Mouse (Mus musculus): ENCODE measurements around the gene Cldn13. TPM values are rescaled to one million over a fixed set of nuclear protein-coding genes. Genes with fewer than 3 reads are reported as not detected.

Cldn13 gene
- polyA plus RNA-seq, 1 experiment from 2014 or later = 258 TPM

DNA sequence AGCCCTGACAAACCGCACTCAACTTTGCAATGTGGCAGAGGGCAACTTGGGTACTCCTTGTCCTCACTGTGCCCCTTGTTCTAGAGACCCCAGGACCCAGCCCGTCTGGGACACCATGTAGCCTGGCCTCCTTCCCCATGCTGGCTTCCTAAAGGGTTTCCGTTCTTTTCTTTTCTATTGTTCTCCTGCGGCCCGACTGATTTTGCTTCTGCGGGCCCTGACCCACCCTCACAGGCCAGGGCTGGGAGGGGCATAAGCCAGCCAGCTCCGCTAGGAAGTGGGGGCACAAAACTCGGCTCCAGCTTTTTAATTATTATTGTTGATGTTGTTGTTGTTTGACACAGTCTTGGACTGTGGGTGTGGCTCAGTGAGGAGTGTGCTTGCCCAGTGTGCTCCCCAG, 23.8 kb downstream of the Cldn13 start:
- no peak overlapping the region for H3K4me2 ChIP-seq (ENCODE audit: low read depth, low read length)
- no peaks in the 10 kb centered on the region for H3K9me3 ChIP-seq (replicated peaks; ENCODE audit: control insufficient read depth, low read length)
- H3K27me3 ChIP-seq (ENCODE audit: control insufficient read depth, insufficient read depth, low read depth, low read length) = no peaks in the 10 kb centered on the region
- H3K27ac ChIP-seq (ENCODE audit: low read length) = no peak overlapping the region
- no peak overlapping the region for H3K4me3 ChIP-seq (ENCODE audit: low read depth, low read length)
- no peaks in the 10 kb centered on the region for H3K36me3 ChIP-seq (ENCODE audit: control insufficient read depth, insufficient read depth)
- H3K4me1 ChIP-seq (ENCODE audit: control insufficient read depth, low read depth, low read length) = no peaks in the 10 kb centered on the region
- 46% methylated on average over 8 of the region's 8 CpGs for WGBS (ENCODE audit: insufficient replicate concordance)
- no peak overlapping the region for H3K9ac ChIP-seq (ENCODE audit: low read depth, low read length)
- ATAC-seq (ENCODE audit: low read depth) = 0 out of 2 replicates have a peak, but pooled peaks have one; percentile 11

DNA sequence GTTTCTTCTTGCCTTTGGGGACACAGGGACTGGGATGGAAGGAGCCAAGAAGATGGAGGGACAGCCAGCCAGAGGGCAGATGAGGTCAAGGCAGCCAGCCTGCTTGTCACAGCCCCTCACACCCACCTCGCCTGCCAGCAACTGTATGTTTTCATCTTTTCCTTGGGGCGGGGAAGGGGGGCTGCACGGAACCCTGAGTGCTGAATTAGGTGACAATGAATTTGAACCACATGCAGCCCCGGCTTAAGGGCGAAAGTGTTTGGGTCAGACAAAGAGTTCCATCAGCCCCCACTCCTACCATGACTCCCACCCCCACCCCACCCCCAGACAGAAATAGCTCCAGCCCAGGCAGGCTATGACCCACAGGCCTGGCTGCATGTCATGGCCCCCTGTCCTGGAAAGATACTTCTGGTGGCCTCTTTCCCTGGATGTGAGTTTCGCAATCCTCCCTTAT, 24.7 kb downstream of the Cldn13 start:
- no peaks in the 10 kb centered on the region for H3K4me1 ChIP-seq (ENCODE audit: control insufficient read depth, low read depth, low read length)
- ATAC-seq (ENCODE audit: low read depth) = no peak
- no peaks in the 10 kb centered on the region for H3K36me3 ChIP-seq (ENCODE audit: control insufficient read depth, insufficient read depth)
- no peaks in the 10 kb centered on the region for H3K9me3 ChIP-seq (replicated peaks; ENCODE audit: control insufficient read depth, low read length)
- H3K9ac ChIP-seq (ENCODE audit: low read depth, low read length) = no peak overlapping the region
- no peak overlapping the region for H3K4me2 ChIP-seq (ENCODE audit: low read depth, low read length)
- H3K27ac ChIP-seq (ENCODE audit: low read length) = no peak overlapping the region
- 67% methylated on average over 6 of the region's 6 CpGs for WGBS (ENCODE audit: insufficient replicate concordance)
- H3K27me3 ChIP-seq (ENCODE audit: control insufficient read depth, insufficient read depth, low read depth, low read length) = no peaks in the 10 kb centered on the region
- no peak overlapping the region for H3K4me3 ChIP-seq (ENCODE audit: low read depth, low read length)

DNA sequence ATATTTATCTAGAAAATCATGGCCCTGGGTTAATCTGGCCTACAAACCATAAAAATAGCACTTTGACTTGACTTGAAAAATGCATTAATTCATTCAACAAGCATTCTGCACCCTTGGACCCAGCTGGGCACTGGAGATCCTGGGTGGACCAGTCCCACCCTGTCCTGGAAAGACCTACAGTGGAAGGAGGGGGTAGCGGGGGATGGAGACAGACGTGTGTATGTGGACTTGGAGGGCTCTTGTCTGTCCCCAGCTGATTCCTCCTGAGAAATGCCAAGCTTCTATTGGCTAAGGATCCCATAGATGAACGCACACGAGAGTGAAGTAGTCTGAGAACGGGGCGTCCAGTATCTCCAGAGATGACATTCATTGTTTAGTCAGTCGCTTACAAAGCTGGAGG, 26.8 kb downstream of the Cldn13 start:
- H3K36me3 ChIP-seq (ENCODE audit: control insufficient read depth, insufficient read depth) = no peaks in the 10 kb centered on the region
- H3K9me3 ChIP-seq (replicated peaks; ENCODE audit: control insufficient read depth, low read length) = no peaks in the 10 kb centered on the region
- no peak overlapping the region for H3K4me2 ChIP-seq (ENCODE audit: low read depth, low read length)
- H3K27me3 ChIP-seq (ENCODE audit: control insufficient read depth, insufficient read depth, low read depth, low read length) = no peaks in the 10 kb centered on the region
- no peak overlapping the region for H3K27ac ChIP-seq (ENCODE audit: low read length)
- ATAC-seq (ENCODE audit: low read depth) = no peak
- H3K4me3 ChIP-seq (ENCODE audit: low read depth, low read length) = no peak overlapping the region
- no peak overlapping the region for H3K9ac ChIP-seq (ENCODE audit: low read depth, low read length)
- no peaks in the 10 kb centered on the region for H3K4me1 ChIP-seq (ENCODE audit: control insufficient read depth, low read depth, low read length)
- WGBS (ENCODE audit: insufficient replicate concordance) = 70% methylated on average over 7 of the region's 7 CpGs

DNA sequence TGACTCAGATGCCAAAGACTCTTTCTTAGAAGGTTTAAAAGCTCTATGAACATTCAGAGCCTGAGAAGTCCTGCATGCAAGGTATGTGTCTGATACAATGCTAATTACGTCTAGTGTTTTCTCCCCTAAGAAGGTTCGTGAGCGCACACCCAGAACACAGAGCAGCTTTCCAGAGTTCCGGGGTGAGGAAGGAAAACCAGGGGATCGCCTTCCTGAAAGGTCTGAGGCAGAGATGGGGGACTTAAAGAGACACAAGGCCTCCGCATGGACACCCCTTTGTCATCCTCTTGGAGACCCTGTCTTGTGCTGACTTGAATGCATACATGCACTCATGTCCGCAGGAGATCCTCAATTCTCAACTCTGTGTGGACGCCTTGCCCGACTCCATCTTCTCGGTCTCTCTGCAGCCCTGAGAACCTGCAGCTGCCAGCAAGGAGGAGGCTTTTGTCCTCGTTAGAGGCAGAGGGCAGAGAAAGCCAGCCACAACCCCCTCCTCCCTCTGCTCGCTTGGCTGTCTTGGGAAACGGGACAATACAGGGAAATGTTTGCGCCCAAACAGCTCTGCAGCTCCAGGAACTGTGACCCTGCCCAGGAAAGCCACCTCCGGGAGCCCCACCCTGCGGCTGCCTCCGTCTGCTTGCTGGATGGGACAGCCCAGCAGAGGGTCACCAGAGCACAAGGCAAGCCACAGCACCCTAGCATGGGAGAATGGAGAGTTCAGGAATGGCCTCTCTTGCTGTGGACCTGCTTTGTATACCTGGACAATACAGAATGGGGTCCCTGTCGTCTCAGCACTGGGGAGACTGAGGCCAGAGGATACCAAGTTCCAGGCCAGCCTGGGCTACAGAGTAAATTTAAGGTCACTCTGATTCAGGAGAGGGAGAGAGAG, 27.6 kb downstream of the Cldn13 start:
- H3K27ac ChIP-seq (ENCODE audit: low read length) = no peak overlapping the region
- peak; percentile 35 for ATAC-seq (ENCODE audit: low read depth)
- no peaks in the 10 kb centered on the region for H3K27me3 ChIP-seq (ENCODE audit: control insufficient read depth, insufficient read depth, low read depth, low read length)

DNA sequence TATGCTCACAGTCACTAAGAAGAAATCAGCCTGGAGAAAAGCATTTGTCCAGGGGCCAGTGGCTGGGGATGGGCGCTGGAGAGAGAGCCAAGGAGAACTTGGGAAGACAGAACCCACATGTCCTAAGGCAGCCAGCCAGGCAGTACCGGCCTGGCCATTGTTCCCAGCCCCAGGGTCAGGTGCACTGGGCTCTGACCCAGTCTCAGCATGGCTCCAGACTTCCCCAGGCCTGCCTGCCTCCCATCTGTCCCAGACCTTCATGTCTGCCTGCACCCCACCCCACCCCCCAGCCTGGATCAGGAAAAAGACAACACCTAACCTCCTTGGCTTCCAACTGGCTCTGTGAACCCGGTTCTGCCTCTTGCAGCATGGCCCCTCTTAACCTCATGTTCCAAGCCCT, 32.2 kb downstream of the Cldn13 start:
- H3K4me1 ChIP-seq (ENCODE audit: control insufficient read depth, low read depth, low read length) = no peaks in the 10 kb centered on the region
- H3K9me3 ChIP-seq (replicated peaks; ENCODE audit: control insufficient read depth, low read length) = no peaks in the 10 kb centered on the region; the same call in 1 of the 2 replicates
- H3K27me3 ChIP-seq (ENCODE audit: control insufficient read depth, insufficient read depth, low read depth, low read length) = no peaks in the 10 kb centered on the region
- H3K4me3 ChIP-seq (ENCODE audit: low read depth, low read length) = no peak overlapping the region
- WGBS (ENCODE audit: insufficient replicate concordance) = 54% methylated on average over 3 of the region's 3 CpGs
- no peak overlapping the region for H3K27ac ChIP-seq (ENCODE audit: low read length)
- H3K4me2 ChIP-seq (ENCODE audit: low read depth, low read length) = no peak overlapping the region
- H3K36me3 ChIP-seq (ENCODE audit: control insufficient read depth, insufficient read depth) = no peaks in the 10 kb centered on the region
- no peak overlapping the region for H3K9ac ChIP-seq (ENCODE audit: low read depth, low read length)
- no peak for ATAC-seq (ENCODE audit: low read depth)

More for the DNA sequence above, 27.6 kb downstream of the Cldn13 start:
- no peaks in the 10 kb centered on the region for H3K36me3 ChIP-seq (ENCODE audit: control insufficient read depth, insufficient read depth)
- H3K4me1 ChIP-seq (ENCODE audit: control insufficient read depth, low read depth, low read length) = no peaks in the 10 kb centered on the region
- 30% methylated on average over 18 of the region's 18 CpGs for WGBS (ENCODE audit: insufficient replicate concordance)
- no peak overlapping the region for H3K9ac ChIP-seq (ENCODE audit: low read depth, low read length)
- no peak overlapping the region for H3K4me3 ChIP-seq (ENCODE audit: low read depth, low read length)
- no peak overlapping the region for H3K4me2 ChIP-seq (ENCODE audit: low read depth, low read length)
- no peaks in the 10 kb centered on the region for H3K9me3 ChIP-seq (replicated peaks; ENCODE audit: control insufficient read depth, low read length)

DNA sequence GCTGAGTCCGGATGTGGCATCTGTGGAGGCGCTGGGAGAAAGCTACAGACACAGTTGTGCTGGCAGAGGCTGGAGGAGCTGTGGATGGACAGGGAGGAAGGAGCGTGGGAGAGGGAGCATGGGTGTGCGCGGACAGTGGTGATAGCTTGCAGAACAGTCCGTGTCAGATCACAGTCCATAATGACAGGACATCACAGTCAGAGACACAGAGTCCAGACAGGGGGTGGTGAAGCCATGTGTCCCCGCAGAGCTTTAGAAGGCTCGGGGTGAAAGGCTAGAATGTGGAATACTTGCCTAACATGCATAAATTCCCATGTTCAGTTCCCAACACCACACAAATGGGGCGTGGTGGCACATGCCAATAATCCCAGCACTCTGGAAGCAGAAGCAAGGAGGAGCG, 38.5 kb downstream of the Cldn13 start:
- no peak overlapping the region for H3K9ac ChIP-seq (ENCODE audit: low read depth, low read length)
- H3K4me1 ChIP-seq (ENCODE audit: control insufficient read depth, low read depth, low read length) = no peaks in the 10 kb centered on the region
- no peak overlapping the region for H3K4me2 ChIP-seq (ENCODE audit: low read depth, low read length)
- 52% methylated on average over 10 of the region's 10 CpGs for WGBS (ENCODE audit: insufficient replicate concordance)
- H3K4me3 ChIP-seq (ENCODE audit: low read depth, low read length) = no peak overlapping the region
- no peak for ATAC-seq (ENCODE audit: low read depth)
- no peaks in the 10 kb centered on the region; the same call in 1 of the 2 replicates for H3K9me3 ChIP-seq (replicated peaks; ENCODE audit: control insufficient read depth, low read length)
- no peak overlapping the region for H3K27ac ChIP-seq (ENCODE audit: low read length)
- no peaks in the 10 kb centered on the region for H3K27me3 ChIP-seq (ENCODE audit: control insufficient read depth, insufficient read depth, low read depth, low read length)
- no peaks in the 10 kb centered on the region for H3K36me3 ChIP-seq (ENCODE audit: control insufficient read depth, insufficient read depth)

DNA sequence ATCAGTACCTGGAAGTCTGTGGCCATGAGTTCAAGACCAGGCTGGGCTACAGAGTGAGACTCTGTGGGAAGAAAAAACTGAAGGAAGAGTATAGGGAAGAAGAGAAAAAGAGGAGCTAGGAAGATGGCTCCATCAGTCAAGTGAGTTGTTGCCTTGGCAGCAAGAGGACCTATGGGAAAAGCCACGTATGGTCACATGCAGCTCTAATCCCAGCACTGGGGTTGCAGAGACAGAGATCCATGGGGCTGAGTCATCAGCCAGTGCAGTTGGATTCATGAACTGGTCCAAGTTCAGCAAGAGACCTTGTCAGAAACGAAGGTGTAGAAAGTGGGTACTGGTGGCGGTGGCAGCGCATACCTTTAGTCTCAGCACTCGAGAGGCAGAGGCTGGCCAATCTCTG, 40.1 kb downstream of the Cldn13 start:
- ATAC-seq (ENCODE audit: low read depth) = no peak
- Histone ChIP-seq H3K27me3 (ENCODE audit: control insufficient read depth, insufficient read depth, low read depth, low read length) (no peaks in the 10 kb centered on the region), H3K4me3 (ENCODE audit: low read depth, low read length) (no peak overlapping the region), H3K4me1 (ENCODE audit: control insufficient read depth, low read depth, low read length) (no peaks in the 10 kb centered on the region), H3K9ac (ENCODE audit: low read depth, low read length) (no peak overlapping the region), H3K27ac (ENCODE audit: low read length) (no peak overlapping the region), H3K4me2 (ENCODE audit: low read depth, low read length) (no peak overlapping the region), H3K9me3 (replicated peaks; ENCODE audit: control insufficient read depth, low read length) (no peaks in the 10 kb centered on the region), H3K36me3 (ENCODE audit: control insufficient read depth, insufficient read depth) (no peaks in the 10 kb centered on the region)
- 65% methylated on average over 5 of the region's 5 CpGs for WGBS (ENCODE audit: insufficient replicate concordance)

DNA sequence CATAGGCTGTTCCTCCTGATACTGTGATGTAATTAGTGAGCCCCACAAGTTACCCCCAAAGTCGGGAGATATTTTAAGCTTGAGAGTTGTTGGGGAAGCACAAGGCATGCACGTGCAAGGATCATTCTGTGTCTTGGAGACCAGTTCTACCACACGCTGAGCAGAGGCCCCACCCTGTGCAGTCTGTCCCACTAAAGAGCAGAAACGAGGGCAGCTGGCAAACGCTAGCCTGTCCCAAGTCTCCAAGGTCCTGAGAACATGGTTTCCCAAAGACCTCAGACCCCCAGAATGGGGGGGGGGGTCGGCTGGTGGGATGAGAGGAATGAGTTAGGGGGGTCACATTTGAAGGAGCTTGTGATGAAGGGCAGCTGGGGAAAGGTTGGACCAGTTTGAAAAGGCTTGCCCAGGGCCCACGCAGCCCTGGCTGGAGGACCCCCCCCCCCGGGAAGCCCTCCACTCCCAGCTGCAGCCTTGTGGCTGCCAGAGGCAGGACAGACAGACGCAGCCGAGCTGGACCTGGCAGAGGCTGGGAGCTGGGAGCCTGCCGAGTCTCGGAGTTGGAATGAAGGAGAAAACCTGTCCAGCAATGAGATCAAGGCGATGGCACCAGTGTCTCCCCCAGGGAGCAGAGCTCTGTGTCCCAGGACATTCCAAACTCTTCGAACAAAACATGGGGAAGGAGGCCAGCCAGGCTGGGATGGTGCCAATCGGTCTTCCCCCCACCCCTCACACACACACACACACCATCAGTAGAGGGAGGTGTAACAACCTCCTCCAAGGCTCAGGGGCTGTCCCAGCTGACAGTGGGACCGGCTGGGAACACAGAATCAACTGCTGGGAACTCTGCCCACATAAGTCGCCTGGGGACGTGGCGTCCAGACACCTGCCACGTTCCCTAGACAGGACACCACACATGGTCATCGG, 41.1 kb downstream of the Cldn13 start:
- Histone ChIP-seq H3K9ac (ENCODE audit: low read depth, low read length) (no peak overlapping the region), H3K36me3 (ENCODE audit: control insufficient read depth, insufficient read depth) (no peaks in the 10 kb centered on the region), H3K9me3 (replicated peaks; ENCODE audit: control insufficient read depth, low read length) (no peaks in the 10 kb centered on the region), H3K4me3 (ENCODE audit: low read depth, low read length) (no peak overlapping the region), H3K27ac (ENCODE audit: low read length) (no peak overlapping the region), H3K4me1 (ENCODE audit: control insufficient read depth, low read depth, low read length) (no peaks in the 10 kb centered on the region), H3K27me3 (ENCODE audit: control insufficient read depth, insufficient read depth, low read depth, low read length) (no peaks in the 10 kb centered on the region), H3K4me2 (ENCODE audit: low read depth, low read length) (no peak overlapping the region)
- WGBS (ENCODE audit: insufficient replicate concordance) = 61% methylated on average over 21 of the region's 21 CpGs
- ATAC-seq (ENCODE audit: low read depth) = no peak
